10 mouse cellular contexts compared by ENCODE assay signal in the genomic region with DNA sequence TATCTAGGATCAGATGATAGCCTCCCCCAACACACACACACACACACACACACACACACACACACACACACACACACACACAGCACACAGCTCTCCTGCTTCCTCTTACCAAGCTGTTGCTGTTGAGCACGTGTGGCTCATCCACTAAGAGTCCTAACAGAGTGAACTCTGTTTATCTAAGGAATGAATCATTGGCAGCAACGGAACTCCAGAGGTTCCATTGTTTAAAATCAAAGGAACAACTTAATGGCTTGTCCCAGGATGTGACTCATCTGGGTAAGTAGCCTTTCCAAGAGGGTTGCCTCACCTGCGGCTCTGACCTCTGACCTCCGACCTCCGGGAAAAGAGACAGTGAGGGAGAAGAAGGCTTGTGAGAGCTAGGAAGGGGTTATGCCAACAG. TPM values are rescaled to one million over a fixed set of nuclear protein-coding genes. Genes with fewer than 3 reads are reported as not detected.
DNase-seq lines count a peak whose midpoint lies in the region; ATAC-seq lines count a peak whose summit lies in the region.
"Had no signal": no experiment of that assay in that cellular context is flagged by ENCODE, and none has a peak within 500 bp of the region (broad histone marks: within the 10 kb centered on the region; RNA-seq: fewer than 3 reads in every experiment).

No protein-coding gene starts in this region.

- no peaks in the 10 kb centered on the region for H3K36me3 ChIP-seq in embryonic facial prominence, embryonic 15.5 days

- no peaks in the 10 kb centered on the region for H3K4me1 ChIP-seq in embryonic facial prominence, embryonic 15.5 days

- no peak overlapping the region for H3K9ac ChIP-seq in embryonic facial prominence, embryonic 15.5 days

- no peak overlapping the region for H3K4me3 ChIP-seq in embryonic facial prominence, embryonic 15.5 days (replicated peaks)

- H3K27me3 ChIP-seq in embryonic facial prominence, embryonic 15.5 days = no peaks in the 10 kb centered on the region

- H3K27ac ChIP-seq in embryonic facial prominence, embryonic 15.5 days (replicated peaks) = 0 out of 2 replicates have a peak overlapping the region, but pooled peaks have one; percentile 30

- no peak for ATAC-seq in embryonic facial prominence, embryonic 15.5 days (ENCODE audit: insufficient number of reproducible peaks, low FRiP score, low TSS enrichment, low read depth)
- ATAC-seq in megakaryocyte progenitor cell, adult 5-6 weeks (replicated peaks; ENCODE audit: poor library complexity) = no peak

- peak; percentile 42 for DNase-seq in urinary bladder, postnatal 14 days (ENCODE audit: low spot score)
- DNase-seq in urinary bladder, adult 2 months (ENCODE audit: low spot score) = no peak
- peak; percentile 69 for DNase-seq in large intestine, adult 2 months (ENCODE audit: low read depth, low spot score)
- DNase-seq in yolk sac, embryonic 10.5 days (ENCODE audit: low spot score) = peak; percentile 81
- DNase-seq in natural killer cell, adult 2 months (ENCODE audit: low spot score in 2 of 2) = no peak
- DNase-seq in ovary, postnatal 36 days (ENCODE audit: low spot score) = no peak
- DNase-seq: retina, postnatal 1 day; thymus, postnatal 14 days had no signal

- no peaks in the 10 kb centered on the region for H3K9me3 ChIP-seq in embryonic facial prominence, embryonic 15.5 days (replicated peaks)

- H3K4me2 ChIP-seq in embryonic facial prominence, embryonic 15.5 days (replicated peaks) = no peak overlapping the region

- WGBS in embryonic facial prominence, embryonic 15.5 days = 24% methylated on average over 5 of the region's 5 CpGs
- WGBS in large intestine, adult 2 months = 9% methylated on average over 5 of the region's 5 CpGs

RNA-seq across cellular contexts. Expression of a gene that starts 29.9 kb away (rescaled TPM):
- 3.3 and 10.7 TPM in 2 replicates for polyA plus RNA-seq in urinary bladder, adult 2 months (2012; rRNA removed)
- polyA plus RNA-seq in embryonic facial prominence, embryonic 15.5 days (2015; fragmentation: Nextera tagmentation; extraction: Ambion mirVana) = 35.5 and 37.2 TPM in 2 replicates
- polyA plus RNA-seq in large intestine, adult 2 months (2012; rRNA removed) = 7.5 and 11.2 TPM in 2 replicates
- total RNA-seq in megakaryocyte progenitor cell, adult 5-6 weeks (2015) = 10.4 and 11.7 TPM in 2 replicates
- total RNA-seq in megakaryocyte progenitor cell, adult 5-6 weeks (2017) = 1.8 and 2.9 TPM in 2 replicates

RNA-seq across cellular contexts. Expression of a gene that starts 45.3 kb away (rescaled TPM):
- 11.5 and 11.6 TPM in 2 replicates for polyA plus RNA-seq in urinary bladder, adult 2 months (2012; rRNA removed)
- 19.5 and 20.0 TPM in 2 replicates for polyA plus RNA-seq in embryonic facial prominence, embryonic 15.5 days (2015; fragmentation: Nextera tagmentation; extraction: Ambion mirVana)
- polyA plus RNA-seq in large intestine, adult 2 months (2012; rRNA removed) = 10.5 and 11.0 TPM in 2 replicates
- 0.07 and 0.42 TPM in 2 replicates for total RNA-seq in megakaryocyte progenitor cell, adult 5-6 weeks (2015)
- 0.12 TPM in 1 of 2 replicates, not detected in the other for total RNA-seq in megakaryocyte progenitor cell, adult 5-6 weeks (2017)

RNA-seq across cellular contexts. Expression of a gene that starts 47.9 kb away (rescaled TPM):
- polyA plus RNA-seq in urinary bladder, adult 2 months (2012; rRNA removed) = 43.0 and 48.0 TPM in 2 replicates
- polyA plus RNA-seq in embryonic facial prominence, embryonic 15.5 days (2015; fragmentation: Nextera tagmentation; extraction: Ambion mirVana) = 32.6 and 40.9 TPM in 2 replicates
- polyA plus RNA-seq in large intestine, adult 2 months (2012; rRNA removed) = 6.1 and 14.5 TPM in 2 replicates
- total RNA-seq in megakaryocyte progenitor cell, adult 5-6 weeks (2015) = 15.4 and 16.6 TPM in 2 replicates
- total RNA-seq in megakaryocyte progenitor cell, adult 5-6 weeks (2017) = 34.2 and 50.3 TPM in 2 replicates

RNA-seq across cellular contexts. Expression of a gene that starts 48.0 kb away (rescaled TPM):
- 143 and 188 TPM in 2 replicates for polyA plus RNA-seq in urinary bladder, adult 2 months (2012; rRNA removed)
- polyA plus RNA-seq in embryonic facial prominence, embryonic 15.5 days (2015; fragmentation: Nextera tagmentation; extraction: Ambion mirVana) = 150 and 158 TPM in 2 replicates
- polyA plus RNA-seq in large intestine, adult 2 months (2012; rRNA removed) = 164 and 180 TPM in 2 replicates
- 114 and 125 TPM in 2 replicates for total RNA-seq in megakaryocyte progenitor cell, adult 5-6 weeks (2015)
- total RNA-seq in megakaryocyte progenitor cell, adult 5-6 weeks (2017) = 146 and 205 TPM in 2 replicates

Comparison
In these comparisons a context has a peak if more than half of its experiments do, and no peak if none do; other contexts are left out.
1. DNase-seq: peak in urinary bladder, postnatal 14 days (single experiment), large intestine, adult 2 months (single experiment) and yolk sac, embryonic 10.5 days (single experiment); none in urinary bladder, adult 2 months (single experiment), natural killer cell, adult 2 months (0 of 2) and ovary, postnatal 36 days (single experiment).